Mouse (Mus musculus) liver, embryonic 14.5 days (tissue): Measurements from ENCODE around the gene Dglucy.

ENCODE experiments used
- CTCF ChIP-seq: IDR thresholded peaks from 2 replicates; pipeline ENCODE4 v1.5.1; 2016; ENCODE audit warnings: antibody characterized with exemption, low read depth, control low read depth
- EP300 ChIP-seq: IDR thresholded peaks from 2 replicates; pipeline ENCODE4 v1.6.1; 2016; ENCODE audit warnings: antibody characterized with exemption, low read depth

GRCm38 (mm10) chr12:100903761-100904160, 124.9 kb downstream of the Dglucy start:
- no peak for TF ChIP-seq CTCF
- TF ChIP-seq EP300 = no peak
